Mouse (Mus musculus): ENCODE data around the gene Tmem230. TPM values are rescaled to one million over a fixed set of nuclear protein-coding genes. Genes with fewer than 3 reads are reported as not detected.

Gene Tmem230
- polyA plus RNA-seq, 1 experiment from 2014 or later: 50.1 TPM

- Histone ChIP-seq H3K27me3 (no peaks in the 10 kb centered on the region), H3K4me2 (no peak overlapping the region), H3K4me1 (peaks cover 5% of the 10 kb centered on the region; the same call in 1 of the 2 replicates), H3K9ac (no peak overlapping the region), H3K4me3 (no peak overlapping the region), H3K9me3 (no peaks in the 10 kb centered on the region), H3K27ac (no peak overlapping the region), H3K36me3 (no peaks in the 10 kb centered on the region)
- 81% methylated on average over 3 of the region's 3 CpGs for WGBS
- no peak for ATAC-seq (ENCODE audit: insufficient number of reproducible peaks, low FRiP score, low TSS enrichment, low read depth)
Observed at GRCm38 (mm10) chr2:132269217-132269616, 21.6 kb upstream of the Tmem230 start.

- Histone ChIP-seq H3K4me1 (peaks cover 16% of the 10 kb centered on the region), H3K27me3 (no peaks in the 10 kb centered on the region), H3K4me3 (no peak overlapping the region), H3K36me3 (no peaks in the 10 kb centered on the region), H3K4me2 (no peak overlapping the region), H3K27ac (no peak overlapping the region), H3K9me3 (no peaks in the 10 kb centered on the region), H3K9ac (no peak overlapping the region)
- 85% methylated on average over 3 of the region's 3 CpGs for WGBS
- ATAC-seq (ENCODE audit: insufficient number of reproducible peaks, low FRiP score, low TSS enrichment, low read depth): no peak
Observed at GRCm38 (mm10) chr2:132266086-132266485, 18.5 kb upstream of the Tmem230 start.

GRCm38 (mm10) chr2:132265196-132265595 lies 17.6 kb upstream of the Tmem230 start:
- Histone ChIP-seq H3K4me2 (no peak overlapping the region), H3K4me1 (peaks cover 16% of the 10 kb centered on the region), H3K4me3 (no peak overlapping the region), H3K27ac (no peak overlapping the region), H3K36me3 (no peaks in the 10 kb centered on the region), H3K27me3 (no peaks in the 10 kb centered on the region), H3K9me3 (no peaks in the 10 kb centered on the region), H3K9ac (no peak overlapping the region)
- ATAC-seq (ENCODE audit: insufficient number of reproducible peaks, low FRiP score, low TSS enrichment, low read depth): no peak
- WGBS: 74% methylated on average over 9 of the region's 9 CpGs

- H3K9me3 ChIP-seq: no peaks in the 10 kb centered on the region
- no peak overlapping the region for H3K27ac ChIP-seq
- 0 out of 2 replicates have a peak overlapping the region, but pooled peaks have one; percentile 86 for H3K9ac ChIP-seq
- 16% methylated on average over 6 of the region's 6 CpGs for WGBS
- no peak for ATAC-seq (ENCODE audit: insufficient number of reproducible peaks, low FRiP score, low TSS enrichment, low read depth)
- peak overlapping the region; percentile 98 for H3K4me3 ChIP-seq
- H3K36me3 ChIP-seq: no peaks in the 10 kb centered on the region
- peaks cover 16% of the 10 kb centered on the region for H3K4me1 ChIP-seq
- no peaks in the 10 kb centered on the region for H3K27me3 ChIP-seq
- H3K4me2 ChIP-seq: peak overlapping the region; percentile 72
Observed at GRCm38 (mm10) chr2:132264266-132264710, 16.7 kb upstream of the Tmem230 start.

- peak overlapping the region; percentile 72 for H3K4me2 ChIP-seq
- peaks cover 16% of the 10 kb centered on the region for H3K4me1 ChIP-seq
- no peaks in the 10 kb centered on the region for H3K27me3 ChIP-seq
- H3K27ac ChIP-seq: peak overlapping the region; percentile 72; the same call in 1 of the 2 replicates
- H3K36me3 ChIP-seq: no peaks in the 10 kb centered on the region
- peak; percentile 64 for ATAC-seq (ENCODE audit: insufficient number of reproducible peaks, low FRiP score, low TSS enrichment, low read depth)
- H3K9me3 ChIP-seq: no peaks in the 10 kb centered on the region
- WGBS: under 1% methylated on average over 47 of the region's 47 CpGs
- H3K9ac ChIP-seq: peak overlapping the region; percentile 86
- peak overlapping the region; percentile 98 for H3K4me3 ChIP-seq
Observed at GRCm38 (mm10) chr2:132263421-132264265, 16.0 kb upstream of the Tmem230 start.

GRCm38 (mm10) chr2:132262879-132263398 lies 15.3 kb upstream of the Tmem230 start, which contains the start of gene Cds2:
Gene Cds2 (plus strand): TSS chr2:132263148.
- WGBS: under 1% methylated on average over 25 of the region's 49 CpGs
- Histone ChIP-seq H3K4me3 (peak within 1 kb of the TSS; percentile 98), H3K27me3 (no peaks in the 10 kb centered on the region), H3K9me3 (no peaks in the 10 kb centered on the region), H3K4me2 (peak within 1 kb of the TSS; percentile 72), H3K36me3 (no peaks in the 10 kb centered on the region), H3K27ac (peak within 1 kb of the TSS; percentile 72; the same call in 1 of the 2 replicates), H3K4me1 (peaks cover 16% of the 10 kb centered on the region), H3K9ac (peak within 1 kb of the TSS; percentile 86)
- peak; percentile 98 for ATAC-seq (ENCODE audit: insufficient number of reproducible peaks, low FRiP score, low TSS enrichment, low read depth)

- no peaks in the 10 kb centered on the region for H3K27me3 ChIP-seq
- no peak overlapping the region for H3K4me2 ChIP-seq
- no peak overlapping the region for H3K27ac ChIP-seq
- H3K9me3 ChIP-seq: no peaks in the 10 kb centered on the region
- no peak for ATAC-seq (ENCODE audit: insufficient number of reproducible peaks, low FRiP score, low TSS enrichment, low read depth)
- H3K4me1 ChIP-seq: peaks cover 16% of the 10 kb centered on the region
- WGBS: 70% methylated on average over 6 of the region's 6 CpGs
- H3K9ac ChIP-seq: no peak overlapping the region
- peak overlapping the region; percentile 98; the same call in 1 of the 2 replicates for H3K4me3 ChIP-seq
- H3K36me3 ChIP-seq: no peaks in the 10 kb centered on the region
Observed at GRCm38 (mm10) chr2:132262175-132262574, 14.6 kb upstream of the Tmem230 start.

GRCm38 (mm10) chr2:132260601-132261000 lies 13.0 kb upstream of the Tmem230 start:
- H3K9ac ChIP-seq: no peak overlapping the region
- H3K27me3 ChIP-seq: no peaks in the 10 kb centered on the region
- no peak for ATAC-seq (ENCODE audit: insufficient number of reproducible peaks, low FRiP score, low TSS enrichment, low read depth)
- H3K4me3 ChIP-seq: no peak overlapping the region
- H3K4me2 ChIP-seq: no peak overlapping the region
- WGBS: 87% methylated on average over 3 of the region's 3 CpGs
- H3K4me1 ChIP-seq: peaks cover 16% of the 10 kb centered on the region
- H3K36me3 ChIP-seq: no peaks in the 10 kb centered on the region
- H3K27ac ChIP-seq: no peak overlapping the region
- H3K9me3 ChIP-seq: no peaks in the 10 kb centered on the region

GRCm38 (mm10) chr2:132257350-132258068 lies 9.9 kb upstream of the Tmem230 start:
- 88% methylated on average over 6 of the region's 6 CpGs for WGBS
- no peaks in the 10 kb centered on the region for H3K36me3 ChIP-seq
- H3K4me1 ChIP-seq: peaks cover under 1% of the 10 kb centered on the region; the same call in 1 of the 2 replicates
- H3K27ac ChIP-seq: no peak overlapping the region
- ATAC-seq (ENCODE audit: insufficient number of reproducible peaks, low FRiP score, low TSS enrichment, low read depth): no peak
- H3K4me3 ChIP-seq: no peak overlapping the region
- H3K4me2 ChIP-seq: no peak overlapping the region
- H3K9ac ChIP-seq: no peak overlapping the region
- H3K27me3 ChIP-seq: no peaks in the 10 kb centered on the region
- no peaks in the 10 kb centered on the region for H3K9me3 ChIP-seq

- under 1% methylated on average over 7 of the region's 7 CpGs for WGBS
- H3K4me2 ChIP-seq: peak overlapping the region; percentile 37
- H3K9me3 ChIP-seq: no peaks in the 10 kb centered on the region
- peak overlapping the region; percentile 59 for H3K4me3 ChIP-seq
- H3K27ac ChIP-seq: peak overlapping the region; percentile 91
- ATAC-seq (ENCODE audit: insufficient number of reproducible peaks, low FRiP score, low TSS enrichment, low read depth): no peak
- H3K4me1 ChIP-seq: peaks cover 18% of the 10 kb centered on the region; the same call in 1 of the 2 replicates
- peaks cover 19% of the 10 kb centered on the region for H3K36me3 ChIP-seq
- H3K27me3 ChIP-seq: no peaks in the 10 kb centered on the region
- peak overlapping the region; percentile 31; the same call in 1 of the 2 replicates for H3K9ac ChIP-seq
Observed at GRCm38 (mm10) chr2:132253603-132254002, 6.0 kb upstream of the Tmem230 start.

GRCm38 (mm10) chr2:132252542-132253528 lies 5.2 kb upstream of the Tmem230 start, which contains the start of gene Pcna:
Gene Pcna (minus strand): TSS chr2:132253314.
- H3K4me2 ChIP-seq: peak within 1 kb of the TSS; percentile 60
- under 1% methylated on average over 79 of the region's 79 CpGs for WGBS
- peak; percentile 99 for ATAC-seq (ENCODE audit: insufficient number of reproducible peaks, low FRiP score, low TSS enrichment, low read depth)

More at GRCm38 (mm10) chr2:132252542-132253528, 5.2 kb upstream of the Tmem230 start, which contains the start of gene Pcna:
- Histone ChIP-seq H3K4me3 (peak within 1 kb of the TSS; percentile 59), H3K4me1 (peaks cover 25% of the 10 kb centered on the region), H3K27ac (peak within 1 kb of the TSS; percentile 91), H3K9me3 (no peaks in the 10 kb centered on the region), H3K27me3 (no peaks in the 10 kb centered on the region), H3K9ac (peak within 1 kb of the TSS; percentile 40), H3K36me3 (peaks cover 23% of the 10 kb centered on the region)
